10 mouse cellular contexts compared by ENCODE assay signal in the genomic region with DNA sequence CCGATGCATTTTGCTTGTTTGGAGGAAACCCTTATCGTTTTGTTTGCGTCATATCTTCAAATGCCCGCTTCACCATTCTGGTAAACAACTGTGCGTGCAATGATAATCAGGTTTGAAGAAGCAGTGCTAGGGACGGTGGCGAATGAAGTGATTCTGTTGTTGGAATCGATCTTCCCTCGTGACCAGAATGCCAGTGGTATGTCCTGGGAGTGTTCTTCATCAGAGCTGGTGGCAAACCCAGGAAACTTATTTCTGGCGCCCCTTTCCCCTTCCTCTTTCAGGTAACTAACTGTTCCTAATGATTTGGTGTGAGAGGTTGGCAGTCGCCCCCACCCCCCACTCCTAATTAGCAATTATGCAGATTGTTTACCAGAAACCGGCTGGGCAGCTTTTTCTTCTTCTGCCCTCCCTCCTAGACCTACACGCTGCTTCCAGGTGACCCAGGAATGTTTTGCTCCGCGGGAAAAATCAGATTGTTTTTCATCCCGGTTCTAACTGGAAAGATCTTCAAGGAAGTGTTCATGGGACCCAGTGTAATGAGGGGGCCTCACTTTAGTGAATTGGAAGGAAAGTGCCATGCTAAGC.
DNase-seq lines count a peak whose midpoint lies in the region; ATAC-seq lines count a peak whose summit lies in the region.
"Had no signal": no experiment of that assay in that cellular context is flagged by ENCODE, and none has a peak within 500 bp of the region (broad histone marks: within the 10 kb centered on the region; RNA-seq: fewer than 3 reads in every experiment).

No protein-coding gene starts in this region.

- DNase-seq in heart, adult 9 months (ENCODE audit: low spot score in 2 of 2): no peak
- no peak for DNase-seq in embryonic facial prominence, embryonic 14.5 days (ENCODE audit: low spot score)
- peak; percentile 60 for DNase-seq in kidney, adult 9 months
- DNase-seq in urinary bladder, postnatal 10 days (ENCODE audit: low spot score): no peak
- no peak for DNase-seq in thymus, postnatal 4 days
- DNase-seq in gastrocnemius, adult 18-20 months (ENCODE audit: low spot score): no peak
- DNase-seq: cerebellum, adult 9-11 months had no signal

- no peaks in the 10 kb centered on the region for H3K27me3 ChIP-seq in heart, embryonic 12.5 days (replicated peaks)
- H3K27me3 ChIP-seq in embryonic facial prominence, embryonic 14.5 days (replicated peaks; ENCODE audit: control insufficient read depth, insufficient read depth, low read length): no peaks in the 10 kb centered on the region
- H3K27me3 ChIP-seq in midbrain, embryonic 16.5 days (ENCODE audit: control insufficient read depth, insufficient read depth, low read depth, low read length): peaks cover 6% of the 10 kb centered on the region
- H3K27me3 ChIP-seq: CH12.LX had no signal

- H3K9ac ChIP-seq in heart, embryonic 12.5 days: peak overlapping the region; percentile 65
- H3K9ac ChIP-seq in embryonic facial prominence, embryonic 14.5 days (ENCODE audit: low read depth, low read length): peak overlapping the region; percentile 73
- H3K9ac ChIP-seq in midbrain, embryonic 16.5 days (ENCODE audit: low read depth, low read length): peak overlapping the region; percentile 63

- peaks cover 48% of the 10 kb centered on the region for H3K4me1 ChIP-seq in heart, embryonic 12.5 days (replicated peaks)
- H3K4me1 ChIP-seq in embryonic facial prominence, embryonic 14.5 days (ENCODE audit: control insufficient read depth, insufficient read depth, low read length): peaks cover 25% of the 10 kb centered on the region
- peaks cover 17% of the 10 kb centered on the region for H3K4me1 ChIP-seq in midbrain, embryonic 16.5 days (ENCODE audit: control insufficient read depth, insufficient read depth, low read length)

- 0 out of 2 replicates have a peak, but pooled peaks cover 5% of the 10 kb centered on the region for H3K36me3 ChIP-seq in heart, embryonic 12.5 days
- H3K36me3 ChIP-seq in embryonic facial prominence, embryonic 14.5 days (ENCODE audit: control insufficient read depth, insufficient read depth, low read length): no peaks in the 10 kb centered on the region
- no peaks in the 10 kb centered on the region for H3K36me3 ChIP-seq in midbrain, embryonic 16.5 days (ENCODE audit: control insufficient read depth, insufficient read depth, low read length)

- no peaks in the 10 kb centered on the region for H3K9me3 ChIP-seq in heart, embryonic 12.5 days (replicated peaks)
- no peaks in the 10 kb centered on the region for H3K9me3 ChIP-seq in embryonic facial prominence, embryonic 14.5 days (ENCODE audit: control insufficient read depth, low read length)
- H3K9me3 ChIP-seq in midbrain, embryonic 16.5 days (replicated peaks; ENCODE audit: control insufficient read depth, low read length, poor library complexity, severe bottlenecking): no peaks in the 10 kb centered on the region

- 10% methylated on average over 16 of the region's 16 CpGs for WGBS in heart, embryonic 12.5 days
- 13% methylated on average over 16 of the region's 16 CpGs for WGBS in embryonic facial prominence, embryonic 14.5 days
- 9% methylated on average over 16 of the region's 16 CpGs for WGBS in midbrain, embryonic 16.5 days

- H3K27ac ChIP-seq in heart, embryonic 12.5 days (ENCODE audit: poor library complexity, severe bottlenecking): peak overlapping the region; percentile 60
- peak overlapping the region; percentile 92 for H3K27ac ChIP-seq in embryonic facial prominence, embryonic 14.5 days (replicated peaks; ENCODE audit: low read depth, low read length)
- H3K27ac ChIP-seq in midbrain, embryonic 16.5 days (ENCODE audit: low read length): no peak overlapping the region

- peak overlapping the region; percentile 49 for H3K4me3 ChIP-seq in heart, embryonic 12.5 days
- H3K4me3 ChIP-seq in embryonic facial prominence, embryonic 14.5 days (ENCODE audit: low read depth, low read length): peak overlapping the region; percentile 52
- peak overlapping the region; percentile 45 for H3K4me3 ChIP-seq in midbrain, embryonic 16.5 days (ENCODE audit: low read depth, low read length)

- no peak for ATAC-seq in heart, embryonic 12.5 days (ENCODE audit: insufficient number of reproducible peaks, low FRiP score)
- no peak for ATAC-seq in embryonic facial prominence, embryonic 14.5 days (ENCODE audit: low read depth)
- ATAC-seq in midbrain, embryonic 16.5 days: no peak; the same call in 1 of the 2 replicates

- H3K4me2 ChIP-seq in heart, embryonic 12.5 days: peak overlapping the region; percentile 78
- H3K4me2 ChIP-seq in embryonic facial prominence, embryonic 14.5 days (ENCODE audit: low read depth, low read length): peak overlapping the region; percentile 63
- H3K4me2 ChIP-seq in midbrain, embryonic 16.5 days (ENCODE audit: low read length): peak overlapping the region; percentile 81
